Mouse (Mus musculus) telencephalon, adult 2 months (tissue): ENCODE results near the gene Pkig.
"Not testable (repeated sequence)": the region's sequence is repeated elsewhere in the genome, so short reads cannot be mapped to it uniquely, and the experiment has no call there.

Source experiments
- DNase-seq: peaks from one replicate; pipeline ENCODE4 v3.0.0-alpha.2; 2011; ENCODE audit warnings: low read depth, low spot score

Gene Pkig

GRCm38 (mm10) chr2:163682344-163682743 lies 24.2 kb downstream of the Pkig start:
- DNase-seq, result no peak

GRCm38 (mm10) chr2:163685287-163685686 lies 27.1 kb downstream of the Pkig start:
- peak; percentile 81 for DNase-seq

GRCm38 (mm10) chr2:163685761-163686200 lies 27.6 kb downstream of the Pkig start:
- peak; percentile 84 for DNase-seq

GRCm38 (mm10) chr2:163686233-163686632 lies 28.0 kb downstream of the Pkig start:
- no peak for DNase-seq

GRCm38 (mm10) chr2:163686886-163687285 lies 28.7 kb downstream of the Pkig start:
- DNase-seq, result no peak

- not testable (repeated sequence) for DNase-seq
These were observed 30.2 kb downstream of the Pkig start for GRCm38 (mm10) chr2:163688377-163688776.

- DNase-seq, result no peak
These were observed 31.6 kb downstream of the Pkig start for GRCm38 (mm10) chr2:163689771-163690170.

- DNase-seq, result no peak
These were observed 32.5 kb downstream of the Pkig start for GRCm38 (mm10) chr2:163690409-163691304.

GRCm38 (mm10) chr2:163691846-163692605 lies 33.8 kb downstream of the Pkig start:
- DNase-seq, result no peak

- no peak for DNase-seq
These were observed 34.9 kb downstream of the Pkig start for GRCm38 (mm10) chr2:163692873-163693612.

GRCm38 (mm10) chr2:163693716-163694314 lies 35.6 kb downstream of the Pkig start:
- DNase-seq, result no peak

- no peak for DNase-seq
These were observed 38.6 kb downstream of the Pkig start for GRCm38 (mm10) chr2:163696763-163697162.

- no peak for DNase-seq
These were observed 39.7 kb downstream of the Pkig start for GRCm38 (mm10) chr2:163697764-163698480.

GRCm38 (mm10) chr2:163699078-163699780 lies 41.0 kb downstream of the Pkig start:
- no peak for DNase-seq

GRCm38 (mm10) chr2:163702431-163702830 lies 44.2 kb downstream of the Pkig start:
- DNase-seq, result no peak

GRCm38 (mm10) chr2:163702921-163703320 lies 44.7 kb downstream of the Pkig start:
- no peak for DNase-seq

- peak; percentile 87 for DNase-seq
These were observed 45.5 kb downstream of the Pkig start for GRCm38 (mm10) chr2:163703599-163704260.

- DNase-seq, result no peak
These were observed 50.1 kb downstream of the Pkig start for GRCm38 (mm10) chr2:163708321-163708720.

GRCm38 (mm10) chr2:163708763-163709250 lies 50.6 kb downstream of the Pkig start:
- no peak for DNase-seq
